Mouse (Mus musculus) ES-Bruce4 (cell line): ENCODE measurements around the gene Pam. TPM values are rescaled to one million over a fixed set of nuclear protein-coding genes. Genes with fewer than 3 reads are reported as not detected.
"Not testable (repeated sequence)": the region's sequence is repeated elsewhere in the genome, so short reads cannot be mapped to it uniquely, and the experiment has no call there.

Source experiments
- H3K27ac ChIP-seq: 2 replicates; pipeline ENCODE4 v1.5.1; 2012; ENCODE audit warnings: low read length, inconsistent platforms; ENCODE audit not compliant: insufficient read depth
- H3K27me3 ChIP-seq: 2 replicates; pipeline ENCODE4 v1.6.1; 2012; ENCODE audit warnings: mild to moderate bottlenecking, low read length, inconsistent platforms; ENCODE audit not compliant: control insufficient read depth, poor library complexity, insufficient read depth, severe bottlenecking
- H3K36me3 ChIP-seq: 2 replicates; pipeline ENCODE4 v1.6.1; 2012; ENCODE audit warnings: inconsistent platforms, mild to moderate bottlenecking, low read length, moderate library complexity; ENCODE audit not compliant: control insufficient read depth, poor library complexity, insufficient read depth, severe bottlenecking
- H3K4me1 ChIP-seq: one replicate; pipeline ENCODE4 v1.8.1; 2011; ENCODE audit warnings: low read length; ENCODE audit not compliant: control insufficient read depth, insufficient read depth
- H3K4me3 ChIP-seq: 2 replicates; pipeline ENCODE4 v1.5.1; 2011; ENCODE audit warnings: low read depth, mild to moderate bottlenecking, low read length
- H3K9ac ChIP-seq: 2 replicates; pipeline ENCODE4 v1.6.1; 2012; ENCODE audit warnings: low read depth, mild to moderate bottlenecking, inconsistent platforms; ENCODE audit not compliant: poor library complexity, severe bottlenecking
- H3K9me3 ChIP-seq: replicated peaks from 2 replicates; pipeline ENCODE4 v1.6.1; 2012; ENCODE audit warnings: mild to moderate bottlenecking, low read length, inconsistent platforms; ENCODE audit not compliant: control insufficient read depth, poor library complexity, insufficient read depth, severe bottlenecking
- CTCF ChIP-seq: IDR thresholded peaks from one replicate; pipeline ENCODE4 v1.8.1; 2011; ENCODE audit warnings: low read depth, low read length
- EP300 ChIP-seq: IDR thresholded peaks from 2 replicates; pipeline ENCODE4 v1.6.1; 2011; ENCODE audit warnings: low read depth, low read length; ENCODE audit not compliant: insufficient read depth
- POLR2A ChIP-seq: IDR thresholded peaks from one replicate; pipeline ENCODE4 v1.8.1; 2011; ENCODE audit warnings: low read length; ENCODE audit not compliant: insufficient read depth
- polyA plus RNA-seq: library from polyadenylated mRNA; stranded (reverse); fragments of >200 nt; gene quantifications from 2 replicates; pipeline ENCODE4 v1.2.4, GENCODE M21; 2011; ENCODE audit warnings: low read depth; ENCODE audit not compliant: missing spikeins, insufficient read depth, insufficient read length

Gene Pam
- polyA plus RNA-seq, 1 experiment: 17.8 TPM

GRCm38 (mm10) chr1:97962134-97962533, 133.3 kb downstream of the Pam start:
- Histone ChIP-seq H3K9me3 (no peaks in the 10 kb centered on the region), H3K36me3 (no peaks in the 10 kb centered on the region), H3K9ac (no peak overlapping the region), H3K27ac (no peak overlapping the region), H3K4me3 (no peak overlapping the region), H3K4me1 (no peaks in the 10 kb centered on the region), H3K27me3 (no peaks in the 10 kb centered on the region)
- TF ChIP-seq POLR2A (no peak), EP300 (no peak), CTCF (no peak)

GRCm38 (mm10) chr1:97960681-97961080, 134.8 kb downstream of the Pam start:
- H3K27ac ChIP-seq: no peak overlapping the region
- H3K4me3 ChIP-seq: no peak overlapping the region
- H3K36me3 ChIP-seq: no peaks in the 10 kb centered on the region
- no peaks in the 10 kb centered on the region for H3K4me1 ChIP-seq
- no peak overlapping the region for H3K9ac ChIP-seq
- no peaks in the 10 kb centered on the region for H3K27me3 ChIP-seq
- TF ChIP-seq CTCF: no peak
- TF ChIP-seq EP300: no peak
- TF ChIP-seq POLR2A: no peak
- H3K9me3 ChIP-seq: no peaks in the 10 kb centered on the region

- Histone ChIP-seq H3K27ac (no peak overlapping the region), H3K4me1 (no peaks in the 10 kb centered on the region), H3K36me3 (no peaks in the 10 kb centered on the region), H3K27me3 (no peaks in the 10 kb centered on the region), H3K9ac (no peak overlapping the region), H3K4me3 (no peak overlapping the region), H3K9me3 (no peaks in the 10 kb centered on the region)
- TF ChIP-seq CTCF: no peak
- TF ChIP-seq POLR2A: no peak
- no peak for TF ChIP-seq EP300
Measured at GRCm38 (mm10) chr1:97960124-97960523, 135.3 kb downstream of the Pam start.

- Histone ChIP-seq H3K9ac (no peak overlapping the region), H3K4me1 (no peaks in the 10 kb centered on the region), H3K9me3 (no peaks in the 10 kb centered on the region), H3K27me3 (no peaks in the 10 kb centered on the region), H3K36me3 (no peaks in the 10 kb centered on the region), H3K4me3 (no peak overlapping the region), H3K27ac (no peak overlapping the region)
- no peak for TF ChIP-seq POLR2A
- TF ChIP-seq CTCF: no peak
- no peak for TF ChIP-seq EP300
Measured at GRCm38 (mm10) chr1:97958759-97959158, 136.7 kb downstream of the Pam start.

- H3K27me3 ChIP-seq, H3K4me1 ChIP-seq, H3K9ac ChIP-seq, H3K36me3 ChIP-seq, H3K4me3 ChIP-seq, H3K27ac ChIP-seq, H3K9me3 ChIP-seq: not testable (repeated sequence)
Measured at GRCm38 (mm10) chr1:97949258-97949657, 146.2 kb downstream of the Pam start.

GRCm38 (mm10) chr1:97947100-97947499, 148.3 kb downstream of the Pam start:
- H3K9me3 ChIP-seq: no peaks in the 10 kb centered on the region
- H3K9ac ChIP-seq: no peak overlapping the region
- H3K27me3 ChIP-seq: no peaks in the 10 kb centered on the region
- no peak overlapping the region for H3K27ac ChIP-seq
- H3K4me3 ChIP-seq: no peak overlapping the region
- H3K36me3 ChIP-seq: no peaks in the 10 kb centered on the region
- no peak for TF ChIP-seq POLR2A
- TF ChIP-seq CTCF: no peak
- TF ChIP-seq EP300: no peak
- H3K4me1 ChIP-seq: no peaks in the 10 kb centered on the region
